Mouse (Mus musculus) thymus, postnatal 0 days (tissue): ENCODE measurements around the gene Dnah2. TPM values are rescaled to one million over a fixed set of nuclear protein-coding genes. Genes with fewer than 3 reads are reported as not detected.

Source experiments
- microRNA-seq: library from miRNA; unstranded; fragments of <30 nt; microRNA quantifications from one replicate; pipeline ENCODE4, GENCODE M21; 2016; ENCODE audit warnings: borderline number of aligned reads
- polyA plus RNA-seq: library from polyadenylated mRNA; unstranded; fragments of >200 nt; fragmentation: Nextera tagmentation; extraction: Ambion mirVana; gene quantifications from 2 replicates; pipeline ENCODE4 v1.2.1, GENCODE M21; 2015

Gene Dnah2
- polyA plus RNA-seq, 1 experiment from 2014 or later = 0.20 TPM

Small RNA genes lying within 50 kb of the gene (microRNA-seq; reads per million reads assigned to microRNA genes)
- gene Gm27493 = not detected

Other genes with a start within 250 kb of the Dnah2 start
- gene Cntrob, start 225.3 kb downstream of the Dnah2 start, polyA plus RNA-seq = 22.4 and 22.8 TPM in 2 replicates
- gene Trappc1, start 225.1 kb downstream of the Dnah2 start, polyA plus RNA-seq = 132 and 138 TPM in 2 replicates
- 0.18 and 0.24 TPM in 2 replicates for gene Kcnab3, start 222.9 kb downstream of the Dnah2 start, polyA plus RNA-seq
- 6.8 and 8.3 TPM in 2 replicates for gene Rnf227, start 208.6 kb downstream of the Dnah2 start, polyA plus RNA-seq
- 10.7 and 13.2 TPM in 2 replicates for gene Chd3, start 179.7 kb downstream of the Dnah2 start, polyA plus RNA-seq
- 194 and 211 TPM in 2 replicates for gene Naa38, start 153.6 kb downstream of the Dnah2 start, polyA plus RNA-seq
- gene Cyb5d1, start 153.5 kb downstream of the Dnah2 start, polyA plus RNA-seq = 25.9 and 28.3 TPM in 2 replicates
- 10.4 and 12.9 TPM in 2 replicates for gene Tmem88, start 150.9 kb downstream of the Dnah2 start, polyA plus RNA-seq
- gene Kdm6b, start 135.4 kb downstream of the Dnah2 start, polyA plus RNA-seq = 31.5 and 45.6 TPM in 2 replicates
- 0.61 and 0.77 TPM in 2 replicates for gene Efnb3, start 11.1 kb upstream of the Dnah2 start, polyA plus RNA-seq
- 27.0 and 30.6 TPM in 2 replicates for gene Wrap53, start 31.1 kb upstream of the Dnah2 start, polyA plus RNA-seq
- 138 and 165 TPM in 2 replicates for gene Trp53, start 31.2 kb upstream of the Dnah2 start, polyA plus RNA-seq
- 1.7 and 1.8 TPM in 2 replicates for gene Atp1b2, start 56.8 kb upstream of the Dnah2 start, polyA plus RNA-seq
- gene Shbg, start 68.8 kb upstream of the Dnah2 start, polyA plus RNA-seq = 0.13 TPM in 1 of 2 replicates, not detected in the other
- 3.5 and 4.3 TPM in 2 replicates for gene Sat2, start 72.9 kb upstream of the Dnah2 start, polyA plus RNA-seq
- gene Fxr2, start 83.9 kb upstream of the Dnah2 start, polyA plus RNA-seq = 18.4 and 26.6 TPM in 2 replicates
- 0.15 and 0.22 TPM in 2 replicates for gene Sox15, start 106.2 kb upstream of the Dnah2 start, polyA plus RNA-seq
- gene Mpdu1, start 113.5 kb upstream of the Dnah2 start, polyA plus RNA-seq = 71.1 and 75.2 TPM in 2 replicates
- 32.5 and 33.3 TPM in 2 replicates for gene Cd68, start 117.0 kb upstream of the Dnah2 start, polyA plus RNA-seq
- 560 and 602 TPM in 2 replicates for gene Eif4a1, start 123.3 kb upstream of the Dnah2 start, polyA plus RNA-seq
- gene Senp3, start 133.0 kb upstream of the Dnah2 start, polyA plus RNA-seq = 60.2 and 69.1 TPM in 2 replicates
- gene Tnfsf13, start 136.7 kb upstream of the Dnah2 start, polyA plus RNA-seq = 0.31 and 0.49 TPM in 2 replicates
- 2.6 and 2.7 TPM in 2 replicates for gene Tnfsf12, start 146.7 kb upstream of the Dnah2 start, polyA plus RNA-seq
- 1.5 and 2.1 TPM in 2 replicates for gene Tnfsfm13, start 147.0 kb upstream of the Dnah2 start, polyA plus RNA-seq
- 20.6 and 22.4 TPM in 2 replicates for gene Polr2a, start 209.5 kb upstream of the Dnah2 start, polyA plus RNA-seq
- 0.14 TPM in 1 of 2 replicates, not detected in the other for gene Slc35g3, start 212.9 kb upstream of the Dnah2 start, polyA plus RNA-seq
- gene Zbtb4, start 216.8 kb upstream of the Dnah2 start, polyA plus RNA-seq = 2.5 and 2.6 TPM in 2 replicates
- 3.2 and 3.4 TPM in 2 replicates for gene Chrnb1, start 246.8 kb upstream of the Dnah2 start, polyA plus RNA-seq